Mouse (Mus musculus): ENCODE measurements around the gene Plekha6. TPM values are rescaled to one million over a fixed set of nuclear protein-coding genes. Genes with fewer than 3 reads are reported as not detected.

Plekha6 gene
- total RNA-seq, 2 experiments from 2014 or later: 16.9 to 21.7 TPM

GRCm38 (mm10) chr1:133146014-133147009 lies 17.7 kb upstream of the Plekha6 start:
- DNase-seq: peak; percentile 62

GRCm38 (mm10) chr1:133147324-133147723 lies 16.7 kb upstream of the Plekha6 start:
- no peak for DNase-seq

GRCm38 (mm10) chr1:133148122-133148521 lies 15.9 kb upstream of the Plekha6 start:
- no peak for DNase-seq

- DNase-seq: no peak
Observed at GRCm38 (mm10) chr1:133150556-133150955, 13.5 kb upstream of the Plekha6 start.

- DNase-seq: no peak
Observed at GRCm38 (mm10) chr1:133152213-133152612, 11.8 kb upstream of the Plekha6 start.

GRCm38 (mm10) chr1:133155270-133155669 lies 8.7 kb upstream of the Plekha6 start:
- DNase-seq: no peak

- peak; percentile 69 for DNase-seq
Observed at GRCm38 (mm10) chr1:133159128-133159564, 4.9 kb upstream of the Plekha6 start.

GRCm38 (mm10) chr1:133161559-133161958 lies 2.5 kb upstream of the Plekha6 start:
- no peak for DNase-seq

- no peak for DNase-seq
Observed at GRCm38 (mm10) chr1:133162046-133162445, 2.0 kb upstream of the Plekha6 start.

GRCm38 (mm10) chr1:133162981-133163380 lies 1.0 kb upstream of the Plekha6 start:
- DNase-seq: no peak

- DNase-seq: peak; percentile 37
Observed at GRCm38 (mm10) chr1:133164591-133165011, 591 bp downstream of the Plekha6 start.

- DNase-seq: no peak
Observed at GRCm38 (mm10) chr1:133165111-133165510, 1.1 kb downstream of the Plekha6 start.

GRCm38 (mm10) chr1:133168318-133169060 lies 4.5 kb downstream of the Plekha6 start:
- DNase-seq: no peak

- no peak for DNase-seq
Observed at GRCm38 (mm10) chr1:133170196-133170595, 6.2 kb downstream of the Plekha6 start.

GRCm38 (mm10) chr1:133171357-133171756 lies 7.3 kb downstream of the Plekha6 start:
- DNase-seq: peak; percentile 10

- no peak for DNase-seq
Observed at GRCm38 (mm10) chr1:133175150-133175549, 11.1 kb downstream of the Plekha6 start.

- peak; percentile 76 for DNase-seq
Observed at GRCm38 (mm10) chr1:133177480-133178172, 13.6 kb downstream of the Plekha6 start.

GRCm38 (mm10) chr1:133178732-133179440 lies 14.9 kb downstream of the Plekha6 start:
- no peak for DNase-seq

GRCm38 (mm10) chr1:133181072-133182015 lies 17.3 kb downstream of the Plekha6 start:
- peak; percentile 83 for DNase-seq

- peak; percentile 62 for DNase-seq
Observed at GRCm38 (mm10) chr1:133182016-133182705, 18.2 kb downstream of the Plekha6 start.

Measured in adrenal gland, postnatal 10 days (tissue).